Mouse (Mus musculus) left cerebral cortex, adult 9 months (tissue): ENCODE data around the gene Bbs9.
A peak's percentile ranks its signal among the peaks of the same experiment; 100 is the strongest.

Experiments
- DNase-seq, 2 experiments: peaks; one replicate each; pipeline ENCODE4 v3.0.0; 2022; ENCODE audit warnings: low spot score in 2 of 2

Gene Bbs9

GRCm38 (mm10) chr9:22690234-22690633 lies 214.7 kb downstream of the Bbs9 start:
- DNase-seq = no peak

- no peak for DNase-seq
Observed at GRCm38 (mm10) chr9:22695392-22695791, 219.9 kb downstream of the Bbs9 start.

- DNase-seq = no peak
Observed at GRCm38 (mm10) chr9:22696809-22697374, 221.4 kb downstream of the Bbs9 start.

DNA sequence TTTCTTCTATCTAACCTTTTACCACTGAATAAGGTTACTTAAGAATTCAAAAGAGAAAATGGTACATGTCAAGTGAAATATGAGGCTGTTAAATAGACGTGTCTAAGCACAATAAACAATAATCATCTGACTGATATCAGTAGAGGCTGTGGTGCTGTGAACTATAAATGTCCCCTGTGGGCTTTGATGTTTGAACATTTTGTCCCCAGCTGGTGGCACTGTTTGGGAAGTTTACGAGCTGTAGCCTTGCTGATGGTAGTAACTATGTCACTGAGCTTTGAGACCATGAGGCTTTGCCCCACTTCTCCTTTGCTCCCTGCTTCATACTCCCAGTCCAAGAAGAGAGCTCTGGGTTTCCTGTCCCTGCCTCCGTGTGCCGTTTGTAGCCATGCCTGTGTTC lies 222.3 kb downstream of the Bbs9 start:
- no peak for DNase-seq

DNA sequence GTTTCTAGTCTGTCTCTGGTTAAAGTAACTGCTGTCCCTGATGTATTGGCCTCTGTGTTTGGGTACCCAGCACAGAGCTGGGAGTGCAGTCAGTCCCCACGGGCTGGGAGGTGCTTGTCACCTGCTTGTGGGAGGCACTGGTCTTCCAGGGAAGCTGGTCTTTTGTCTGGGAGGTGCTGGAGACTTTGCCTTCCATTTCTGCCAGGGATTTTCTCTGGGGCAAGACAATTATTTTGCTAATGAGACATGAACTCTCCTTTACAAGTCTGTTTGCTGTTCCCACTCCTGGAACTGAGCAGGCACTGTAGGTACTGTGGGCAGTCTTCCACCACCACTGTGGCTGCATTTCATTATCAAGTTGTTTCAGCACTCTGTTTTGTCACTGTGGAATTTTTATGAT lies 223.0 kb downstream of the Bbs9 start:
- no peak for DNase-seq

DNA sequence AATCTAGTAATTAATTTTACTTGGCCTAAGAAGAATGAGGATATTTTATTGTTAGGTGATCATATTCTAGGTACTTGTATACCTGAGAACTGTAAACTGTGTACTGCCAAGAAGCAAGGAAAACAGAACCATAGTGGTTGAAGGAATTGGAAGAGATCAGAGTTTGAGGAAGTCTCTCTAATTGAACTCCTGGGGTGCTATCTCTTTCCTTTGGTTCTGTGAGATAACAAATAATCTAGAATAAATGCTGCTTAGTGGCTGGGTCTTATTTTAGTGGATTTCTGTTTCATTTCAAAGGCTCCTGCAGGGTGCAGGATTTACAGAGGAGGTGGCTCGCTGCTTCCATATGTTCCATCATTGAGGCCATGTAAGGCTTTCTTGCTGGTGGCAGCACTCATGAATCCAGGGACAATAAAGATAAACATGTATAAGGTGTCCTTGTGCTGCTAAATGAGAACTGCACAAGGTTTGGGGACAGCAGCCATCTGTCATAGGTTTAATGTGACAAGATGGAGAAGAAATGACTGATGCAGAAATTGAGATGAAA lies 226.6 kb downstream of the Bbs9 start:
- no peak for DNase-seq

DNA sequence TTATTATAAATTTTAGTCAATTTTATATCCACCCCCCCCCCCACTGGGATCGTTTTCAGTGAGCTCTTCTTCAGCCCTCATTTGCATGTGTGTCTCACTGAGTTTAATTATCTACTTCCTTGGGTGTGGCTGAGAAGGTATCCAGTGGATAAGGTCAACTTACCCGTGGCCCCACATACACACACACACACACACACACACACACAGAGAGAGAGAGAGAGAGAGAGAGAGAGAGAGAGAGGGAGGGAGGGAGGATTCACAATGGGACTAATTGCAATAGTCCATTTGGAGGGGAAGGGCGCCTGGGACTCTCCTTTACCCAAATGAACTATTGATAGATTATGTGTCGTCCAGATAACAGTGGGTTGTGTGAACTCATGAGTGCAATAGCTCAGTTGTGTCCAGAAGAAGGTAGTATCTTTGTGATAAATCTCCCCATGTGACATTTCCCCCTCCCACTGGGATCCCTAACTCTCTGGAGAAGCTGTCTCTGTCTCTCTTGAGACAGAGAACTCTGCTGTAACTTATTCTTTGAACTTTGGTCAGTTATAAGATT lies 227.4 kb downstream of the Bbs9 start:
- DNase-seq = no peak

DNA sequence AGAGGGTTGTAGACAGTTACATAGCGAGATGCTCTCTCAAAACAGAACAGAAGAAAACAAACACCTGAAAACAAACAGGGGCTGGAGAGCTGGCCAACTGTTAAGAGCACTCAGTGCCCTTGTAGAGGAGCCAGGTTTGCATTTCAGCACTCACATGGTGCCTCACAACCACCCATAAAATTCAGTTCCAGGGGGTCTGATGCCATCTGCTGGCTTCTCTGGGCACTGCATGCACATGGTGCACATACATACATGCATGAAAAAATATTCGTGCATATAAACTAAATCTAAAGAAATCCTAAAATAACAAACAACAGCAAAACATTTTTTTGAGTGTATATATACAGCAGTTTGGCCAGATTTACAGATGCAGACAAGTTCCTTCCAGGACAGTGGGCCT lies 228.0 kb downstream of the Bbs9 start:
- no peak for DNase-seq

- DNase-seq = no peak
Observed at GRCm38 (mm10) chr9:22707166-22707913, 231.8 kb downstream of the Bbs9 start.

DNA sequence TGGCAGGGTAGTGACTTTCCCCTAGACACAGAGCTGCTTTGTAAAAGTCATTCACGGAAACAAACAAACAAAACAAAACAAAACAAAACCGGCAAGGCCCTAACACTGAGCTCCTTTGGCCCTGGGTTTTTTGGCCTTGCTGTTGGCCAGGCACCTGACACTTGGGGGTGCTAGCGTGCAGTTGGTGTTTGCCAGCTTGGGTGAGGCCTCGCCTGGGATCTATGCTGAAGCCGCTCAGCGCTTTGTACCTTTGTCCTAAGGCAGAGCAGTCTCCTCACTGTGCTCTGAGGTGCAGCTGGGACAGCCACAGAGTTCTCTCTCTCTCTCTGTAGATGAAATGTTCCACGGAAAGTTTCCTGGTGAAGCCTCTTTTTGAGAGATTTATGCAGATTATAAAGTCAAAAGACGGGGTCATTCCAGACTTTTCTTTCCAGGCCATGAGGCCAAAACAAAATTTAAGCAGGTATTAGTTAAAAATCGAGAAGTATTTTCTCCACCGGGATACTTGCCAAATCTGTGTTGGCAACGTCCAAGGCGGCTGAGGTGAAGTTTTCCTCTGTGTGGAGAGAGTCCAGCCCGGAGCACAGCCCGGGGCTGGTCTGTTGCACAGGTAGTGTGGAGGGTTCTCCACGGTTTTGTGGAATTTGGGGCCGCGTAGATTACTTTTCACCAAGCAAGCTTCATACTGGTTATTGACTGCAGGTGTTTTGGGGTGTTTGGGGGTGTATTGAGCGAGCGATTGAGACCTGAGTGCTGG lies 233.6 kb downstream of the Bbs9 start:
- peak in 1 of 2 experiments; percentile 60 for DNase-seq

- DNase-seq = no peak
Observed at GRCm38 (mm10) chr9:22710032-22710431, 234.5 kb downstream of the Bbs9 start.

DNA sequence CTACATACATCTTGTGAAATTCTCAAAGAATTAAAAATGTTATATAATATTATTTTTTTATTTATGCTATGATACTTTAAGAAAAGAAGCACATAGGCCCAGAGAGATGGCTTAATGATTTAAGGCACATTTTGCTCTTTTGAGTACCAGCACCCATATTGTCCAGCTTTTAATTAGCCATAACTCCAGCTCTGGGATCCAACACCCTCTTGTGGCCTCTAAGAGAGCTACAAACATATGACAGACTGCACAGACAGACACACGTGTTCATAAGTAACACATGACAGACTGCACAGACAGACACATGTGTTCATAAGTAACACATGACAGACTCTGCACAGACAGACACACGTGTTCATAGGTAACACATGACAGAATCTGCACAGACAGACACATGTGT lies 235.8 kb downstream of the Bbs9 start:
- no peak for DNase-seq

GRCm38 (mm10) chr9:22712743-22713142 lies 237.2 kb downstream of the Bbs9 start:
- no peak for DNase-seq

- peak in 1 of 2 experiments; percentile 67 for DNase-seq
Observed at GRCm38 (mm10) chr9:22713286-22713685, 237.8 kb downstream of the Bbs9 start.

- no peak for DNase-seq
Observed at GRCm38 (mm10) chr9:22717583-22717982, 242.1 kb downstream of the Bbs9 start.

- no peak for DNase-seq
Observed at GRCm38 (mm10) chr9:22718174-22718823, 242.8 kb downstream of the Bbs9 start.

- DNase-seq = no peak
Observed at GRCm38 (mm10) chr9:22732646-22733045, 257.1 kb downstream of the Bbs9 start.

DNA sequence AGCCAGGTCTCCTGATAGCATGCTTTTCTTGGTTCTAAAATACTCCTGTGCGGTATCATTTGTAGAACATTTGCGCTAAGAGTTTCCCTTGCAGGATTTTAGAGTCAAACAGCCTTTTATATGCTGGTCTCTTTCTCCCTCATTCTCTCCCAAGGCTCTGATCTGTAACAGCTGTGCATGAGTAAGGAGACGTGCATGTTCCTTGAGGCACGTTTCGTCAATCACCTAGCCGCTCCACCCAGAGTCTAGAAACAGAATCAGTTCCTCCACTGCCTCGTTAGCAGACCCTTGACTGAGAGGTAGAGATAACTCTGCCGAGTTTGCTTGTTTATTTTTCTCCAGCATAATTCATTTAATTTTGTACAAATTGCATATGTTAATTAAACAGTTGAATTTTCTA lies 259.4 kb downstream of the Bbs9 start:
- no peak for DNase-seq

GRCm38 (mm10) chr9:22735385-22735784 lies 259.9 kb downstream of the Bbs9 start:
- peak in 1 of 2 experiments; percentile 33 for DNase-seq

GRCm38 (mm10) chr9:22737893-22738292 lies 262.4 kb downstream of the Bbs9 start:
- DNase-seq = no peak

GRCm38 (mm10) chr9:22738861-22739260 lies 263.3 kb downstream of the Bbs9 start:
- DNase-seq = no peak

DNA sequence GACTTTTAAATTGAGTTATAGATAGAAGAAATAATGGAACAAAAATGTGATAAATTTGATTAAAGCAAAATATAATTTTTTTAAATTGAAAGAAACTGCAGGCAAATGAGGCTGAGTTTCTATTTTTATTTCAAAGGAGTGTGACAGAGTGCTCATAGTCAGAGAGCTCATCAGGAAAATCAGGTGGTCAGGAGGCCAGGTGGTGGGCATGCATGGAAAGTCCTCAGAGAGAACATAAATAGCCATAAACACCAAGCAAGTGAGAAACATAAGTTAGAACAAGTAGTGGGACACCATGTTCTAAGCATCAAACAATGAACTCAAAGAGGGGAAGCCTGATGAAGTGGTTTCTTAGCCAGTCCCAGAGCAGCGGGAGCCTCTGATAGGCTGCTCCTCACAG lies 266.5 kb downstream of the Bbs9 start:
- no peak for DNase-seq
